Mouse (Mus musculus): ENCODE measurements around the gene Rsph3a. TPM values are rescaled to one million over a fixed set of nuclear protein-coding genes. Genes with fewer than 3 reads are reported as not detected.

Rsph3a gene
- 10 to 100 TPM; 43.0 to 43.9 TPM for total RNA-seq (2021)
- long read RNA-seq, experiment 1, transcript Rsph3a-201 (8 exons, 2,189 nt) = major isoform, 69 of 75 reads
- long read RNA-seq, experiment 1, partial matches to known transcripts = 3 of 75 reads
- long read RNA-seq, experiment 1, other reads (novel, unspliced or antisense) = 3 of 75 reads
- long read RNA-seq, experiment 2, transcript Rsph3a-201 (8 exons, 2,189 nt) = major isoform, 30 of 31 reads
- long read RNA-seq, experiment 2, partial matches to known transcripts = 0 of 31 reads
- long read RNA-seq, experiment 2, other reads (novel, unspliced or antisense) = 0 of 31 reads

DNA sequence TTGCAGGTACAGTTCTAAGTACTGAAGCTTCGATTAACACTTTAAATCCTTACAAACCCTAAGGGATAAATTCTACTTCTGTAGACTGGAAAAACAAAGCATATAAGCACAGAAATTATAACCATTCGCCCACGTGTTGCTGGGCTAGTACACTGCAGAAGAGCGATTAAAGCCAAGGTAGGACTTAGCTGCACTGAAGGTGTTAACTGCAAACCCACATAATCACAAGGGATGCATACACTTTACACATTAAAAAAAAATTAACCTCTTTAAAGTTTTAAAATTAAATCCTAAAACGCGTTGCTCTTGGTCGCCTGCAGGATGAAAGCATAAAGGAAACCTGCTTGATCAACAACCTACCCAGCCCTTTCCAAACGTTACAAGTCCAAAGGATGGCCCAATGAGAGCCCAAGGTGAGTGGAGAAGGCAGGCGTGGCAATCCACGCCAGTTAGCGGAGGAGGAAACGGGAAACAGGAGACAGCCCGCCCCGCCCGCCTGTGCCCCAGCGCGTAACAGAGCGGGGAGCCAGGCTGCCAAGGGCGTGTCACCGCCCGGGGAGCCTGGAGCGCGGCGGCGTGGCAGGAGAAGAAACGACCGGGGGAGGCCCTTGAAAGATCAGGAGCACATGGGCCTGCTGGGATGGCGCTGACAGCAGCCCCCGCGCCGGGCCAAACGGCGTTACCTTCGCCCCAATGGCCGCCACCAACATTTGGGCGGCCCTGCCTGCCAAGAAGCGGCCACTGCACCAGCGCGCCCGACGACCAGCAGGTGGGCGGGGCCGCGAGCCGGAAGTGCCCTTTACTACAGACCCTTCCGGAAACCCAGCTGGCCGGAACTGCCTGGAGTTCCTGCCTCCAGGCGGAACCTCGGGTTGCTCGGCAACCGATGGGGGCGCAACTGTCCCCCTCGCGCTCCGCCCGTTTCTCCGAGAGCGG is at the start of gene Rsph3a:
Gene Rsph3a (plus strand): TSS at position 498 of the 936 bp plus-strand sequence.
- peak; percentile 91 for DNase-seq

DNA sequence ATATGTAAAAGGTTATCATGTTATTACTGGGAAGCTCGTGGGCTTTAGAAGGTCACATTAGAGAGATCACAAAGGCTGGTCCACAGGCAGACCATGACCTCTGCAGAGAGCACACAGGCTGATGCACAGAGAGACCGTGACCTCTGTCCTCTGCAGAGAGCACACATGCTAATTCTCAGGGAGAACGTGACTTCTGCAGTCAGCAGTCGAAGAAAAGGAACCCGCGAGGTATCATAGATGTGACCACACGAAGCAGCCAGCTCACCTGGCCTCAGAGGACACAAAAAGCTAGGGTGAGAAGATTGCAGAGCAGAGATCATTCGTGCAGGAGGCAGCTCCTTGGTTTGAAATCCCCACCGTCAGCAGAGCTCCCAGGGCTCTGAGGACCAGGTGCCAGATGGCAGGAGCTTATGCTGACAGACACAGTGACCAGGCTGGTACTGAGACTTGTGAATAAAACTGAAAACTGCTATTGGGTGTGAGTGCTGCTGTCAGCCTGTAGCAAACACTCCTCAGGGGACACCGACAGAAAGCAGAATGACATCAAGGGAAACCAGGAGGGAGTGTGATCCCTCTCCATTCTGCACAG is 49.3 kb upstream of the Rsph3a start:
- DNase-seq = no peak

DNA sequence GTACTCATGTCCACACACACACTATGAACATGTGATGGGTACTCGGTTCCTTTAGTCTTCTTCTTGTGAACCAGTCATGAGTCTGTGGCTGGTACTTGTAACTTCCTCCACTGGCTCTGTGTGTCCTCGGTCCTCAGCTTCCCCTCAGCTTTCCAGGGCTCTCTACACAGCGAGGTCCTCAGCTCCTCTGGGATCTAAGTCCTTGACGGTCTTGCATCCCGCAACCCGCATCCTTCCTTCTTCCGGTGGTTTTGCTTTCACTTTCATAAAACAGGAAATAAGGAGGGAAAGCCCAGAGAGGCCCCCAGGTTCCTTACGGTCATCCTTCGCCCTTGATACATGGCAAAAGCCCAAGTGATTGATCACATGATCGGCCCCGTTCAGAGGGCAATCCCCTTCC is 48.3 kb upstream of the Rsph3a start:
- no peak for DNase-seq

DNA sequence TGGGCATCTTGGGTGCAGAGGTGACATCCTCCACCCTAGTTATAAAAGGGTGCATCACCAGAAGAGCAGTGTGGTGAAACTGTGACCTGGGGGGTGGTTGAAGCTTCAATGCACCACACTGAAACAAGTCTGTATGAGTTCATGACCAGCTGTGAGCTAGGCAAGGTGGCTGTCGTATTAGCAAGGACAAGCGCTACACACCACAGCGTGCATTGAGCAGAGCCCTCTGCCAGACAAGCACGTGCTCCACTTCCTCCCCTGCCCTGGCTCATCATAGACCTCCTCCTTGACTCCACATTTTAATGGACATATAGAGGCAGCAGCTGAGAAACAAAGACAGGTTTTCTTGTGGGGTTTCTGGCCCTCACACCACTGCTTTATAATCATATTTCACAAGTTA is 47.7 kb upstream of the Rsph3a start:
- no peak for DNase-seq

DNA sequence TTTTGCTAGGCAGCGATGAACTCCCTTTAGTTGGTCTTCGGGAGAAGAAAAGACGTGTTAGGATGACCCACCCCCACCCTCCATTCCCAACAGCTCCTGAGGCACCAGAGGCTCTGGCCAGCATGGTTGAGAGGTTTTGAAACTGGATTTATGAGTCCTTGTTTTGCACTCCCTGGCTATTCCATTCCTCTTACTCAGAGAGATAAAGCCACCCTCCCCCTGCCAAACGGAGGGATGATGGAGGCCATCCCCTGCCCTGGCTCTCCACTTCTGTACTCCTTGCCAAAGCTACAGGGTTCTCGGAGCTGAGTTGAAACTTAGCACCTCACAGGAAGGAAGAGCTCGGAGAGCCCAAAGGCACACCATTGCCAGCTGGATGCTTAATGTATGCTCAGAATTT is 46.2 kb upstream of the Rsph3a start:
- DNase-seq = peak; percentile 60

DNA sequence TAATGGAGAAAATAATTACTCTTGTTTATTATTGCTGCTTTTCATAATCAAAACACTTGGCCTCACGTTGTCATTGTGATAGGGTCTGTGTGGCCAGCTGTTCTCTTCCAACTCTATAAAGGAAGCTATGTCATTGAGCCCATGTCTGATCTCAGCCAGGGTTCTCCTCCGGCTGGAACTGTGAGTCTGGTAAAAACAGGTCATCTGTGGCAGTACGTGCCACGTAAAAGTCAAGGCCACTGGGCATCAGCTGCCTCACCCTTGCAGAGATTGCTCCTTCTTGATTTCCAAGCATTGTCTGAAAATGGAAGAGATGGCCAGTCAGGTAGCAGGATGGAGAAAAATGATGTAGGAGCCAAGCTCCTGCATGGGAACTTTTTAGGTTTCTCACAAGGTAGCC is 45.5 kb upstream of the Rsph3a start:
- DNase-seq = no peak

DNA sequence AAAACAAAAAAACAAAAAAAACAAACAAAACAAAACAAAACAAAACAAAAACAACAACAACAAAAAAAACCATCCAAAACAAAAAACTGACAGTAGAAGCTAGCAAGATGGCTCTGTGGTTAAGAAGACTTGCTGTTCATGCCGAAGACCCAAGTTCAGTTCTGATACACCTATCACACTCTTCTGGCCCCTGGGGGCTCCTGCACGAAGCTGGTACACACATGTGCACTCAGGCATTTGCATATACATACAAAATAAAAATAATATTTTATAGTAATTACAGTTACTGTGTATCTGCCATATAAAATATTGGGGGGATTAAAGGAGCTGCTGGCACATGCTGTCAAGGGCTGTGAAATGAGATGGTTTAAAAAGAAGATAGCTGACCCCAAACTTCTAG is 43.9 kb upstream of the Rsph3a start:
- DNase-seq = no peak

DNA sequence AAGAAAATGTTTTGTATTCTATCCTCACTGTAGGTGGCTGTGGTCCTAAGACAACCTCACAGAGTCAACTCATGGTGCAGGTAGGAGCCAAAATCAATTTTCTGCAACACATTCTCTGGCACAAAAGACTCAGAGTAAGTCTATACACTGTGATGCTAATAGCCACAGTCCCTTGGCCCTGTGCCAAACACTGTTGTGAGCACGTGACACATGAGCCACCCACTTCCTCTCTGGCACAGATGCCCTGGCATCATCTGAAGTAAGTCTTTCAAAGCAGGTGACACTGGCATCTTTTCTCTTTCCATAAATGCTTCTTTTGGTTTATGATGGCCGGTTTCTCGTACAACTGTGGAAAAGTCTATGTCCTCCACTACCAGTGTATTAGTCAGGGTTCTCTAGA is 43.1 kb upstream of the Rsph3a start:
- DNase-seq = no peak

DNA sequence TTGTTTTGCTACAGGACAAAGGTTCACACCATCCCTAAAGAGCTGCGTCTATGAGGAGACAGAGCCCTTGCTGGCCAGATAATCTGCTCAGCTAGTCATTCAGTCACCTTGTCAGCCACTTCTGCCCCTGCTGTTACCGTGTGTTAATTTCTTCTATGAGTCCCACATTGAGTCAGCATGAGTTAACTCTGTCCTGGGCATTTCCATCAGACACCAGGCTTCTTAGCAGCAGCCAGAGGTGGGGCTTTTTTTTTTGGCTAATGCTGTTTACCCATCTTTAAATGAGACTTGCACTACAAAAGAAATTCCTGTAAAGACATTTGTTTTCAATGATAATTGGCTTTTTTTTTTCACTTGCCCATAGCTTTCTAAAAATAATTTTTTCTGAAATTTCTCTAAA is 40.4 kb upstream of the Rsph3a start:
- no peak for DNase-seq

DNA sequence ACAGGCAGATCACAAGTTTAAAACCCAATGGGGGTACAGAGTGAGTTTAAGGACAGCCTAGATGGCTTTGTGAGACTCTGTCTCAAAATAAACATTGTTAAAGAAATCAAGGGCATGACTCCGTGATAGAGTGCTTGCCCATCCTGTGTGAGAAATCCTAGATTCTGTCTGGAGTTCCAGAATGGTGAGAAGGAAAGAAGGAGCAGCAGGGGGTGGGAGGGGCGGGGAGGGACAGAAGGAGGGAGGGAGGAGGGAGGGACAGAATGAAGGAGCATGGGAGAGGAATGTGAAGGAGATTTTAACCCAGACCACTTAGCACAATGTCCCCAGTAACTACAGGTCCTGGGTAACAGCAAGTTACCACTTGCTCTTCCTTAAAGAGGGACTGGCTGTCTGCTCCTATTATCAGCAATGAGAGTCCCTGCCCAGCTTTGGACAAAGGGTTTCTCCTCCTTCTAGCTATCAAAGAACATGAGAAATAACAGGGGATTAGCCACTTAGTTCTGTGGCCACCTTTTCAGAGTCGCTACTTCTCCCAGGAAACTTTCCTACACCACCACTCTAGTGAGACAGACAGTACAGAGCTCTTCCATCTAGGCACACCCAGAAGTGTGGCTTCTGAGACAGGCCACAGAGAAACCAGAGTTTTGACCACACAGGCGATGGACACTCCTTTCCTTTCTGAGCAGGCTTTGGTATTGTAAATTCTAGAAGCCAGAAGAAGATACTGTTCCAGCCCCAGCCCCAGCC is 39.3 kb upstream of the Rsph3a start:
- DNase-seq = no peak

DNA sequence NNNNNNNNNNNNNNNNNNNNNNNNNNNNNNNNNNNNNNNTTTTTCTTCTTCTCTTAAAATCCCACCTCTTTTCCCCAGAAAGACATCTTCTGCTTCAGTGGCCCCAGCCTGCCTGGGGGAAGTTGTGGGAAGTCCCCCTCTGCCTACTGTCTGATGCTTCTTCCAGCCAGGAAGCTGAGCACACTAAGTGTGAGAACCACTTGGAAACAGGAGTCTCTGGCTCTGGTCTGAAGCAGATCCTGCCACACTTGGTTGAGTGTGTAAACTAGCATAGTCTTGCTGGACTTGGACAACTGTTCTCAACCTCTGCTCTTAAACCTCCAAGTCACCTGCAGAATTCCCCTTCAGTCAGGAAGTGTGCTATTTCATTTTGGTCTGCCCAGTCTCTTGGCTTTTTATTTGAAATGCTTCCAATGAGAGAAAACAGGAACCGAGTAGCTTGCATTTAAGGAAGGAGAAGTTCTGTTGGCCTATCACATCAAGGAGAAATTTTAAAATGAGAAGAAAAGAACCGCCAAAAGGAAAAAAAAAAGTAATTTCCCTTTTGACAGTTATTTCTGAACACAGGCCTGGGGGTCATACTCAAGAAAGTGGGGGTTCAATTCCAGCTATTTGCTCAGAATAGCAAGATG is 30.7 kb upstream of the Rsph3a start:
- DNase-seq = no peak

DNA sequence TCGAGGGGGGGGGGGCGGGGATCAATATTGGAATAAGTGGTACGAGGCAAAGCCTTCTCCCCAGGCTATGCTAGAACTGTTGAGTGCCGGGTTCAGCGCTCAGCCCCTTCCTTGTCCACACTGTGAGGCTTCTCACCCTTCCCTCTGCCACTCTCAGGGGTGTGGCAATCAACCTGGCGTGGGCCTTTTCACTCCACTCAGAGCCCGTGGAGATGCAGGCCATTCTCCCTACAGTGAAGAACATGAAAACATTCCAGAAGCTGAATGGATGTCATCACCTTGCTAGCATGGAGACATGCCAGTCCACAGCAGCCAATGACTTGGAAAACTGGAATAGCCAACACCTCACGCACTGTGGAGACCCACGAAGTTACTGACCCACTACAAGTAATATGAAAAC is 29.6 kb upstream of the Rsph3a start:
- no peak for DNase-seq

DNA sequence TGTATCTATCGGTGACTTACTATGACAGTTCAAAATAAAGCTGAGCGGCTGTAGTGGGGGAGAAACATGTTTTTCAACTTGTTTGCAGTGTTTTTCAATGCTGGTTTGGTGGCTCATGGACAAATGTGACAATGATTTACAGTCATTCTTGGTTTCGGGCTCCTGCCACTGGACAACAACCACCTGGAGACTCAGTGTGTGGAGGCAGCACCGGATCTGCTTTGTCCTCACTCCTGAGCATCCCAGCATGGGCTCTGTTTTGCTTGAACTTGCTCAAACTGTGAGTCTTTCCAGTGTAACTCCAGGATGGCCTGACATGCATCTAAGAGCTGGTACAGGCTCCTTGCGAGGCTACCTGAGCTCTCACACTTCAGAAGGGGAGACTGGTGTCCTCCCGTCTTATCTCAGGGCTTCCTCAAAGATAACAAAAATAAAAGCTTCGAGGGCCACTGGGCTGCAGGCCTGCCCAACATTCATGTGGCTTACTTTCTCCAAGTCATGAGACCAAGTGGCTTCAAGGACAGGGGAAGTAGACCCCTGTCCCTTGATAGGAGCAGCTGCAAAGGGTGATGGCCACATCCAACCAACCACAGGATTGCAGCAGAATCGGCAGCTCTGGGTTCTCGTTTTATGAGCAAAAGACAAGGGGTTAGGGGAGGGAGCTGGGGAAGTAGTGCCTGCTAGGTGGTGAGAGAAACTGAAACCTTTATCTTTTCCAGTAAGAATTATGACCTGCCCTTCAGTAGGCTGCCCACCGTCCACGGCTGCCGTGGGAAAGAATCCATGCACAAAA is 28.4 kb upstream of the Rsph3a start:
- no peak for DNase-seq

DNA sequence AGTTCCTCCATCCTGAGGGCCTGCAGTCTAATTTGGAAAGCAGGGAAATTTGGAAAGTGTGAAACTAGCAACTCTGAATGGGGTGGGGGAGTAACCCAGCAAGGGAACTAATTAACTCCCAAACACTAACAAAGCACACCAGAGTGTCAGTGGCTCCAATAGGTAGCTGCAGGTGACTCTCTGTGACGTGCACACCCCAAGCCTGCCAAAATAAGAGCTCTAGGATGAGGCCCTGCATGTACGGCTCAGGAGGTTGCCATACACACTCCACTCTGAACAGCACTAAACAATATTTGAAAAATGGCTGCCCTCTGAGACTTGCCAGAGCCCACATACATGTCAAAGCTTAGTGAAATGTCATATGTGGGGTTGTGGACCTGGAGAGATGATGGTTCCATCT is 27.1 kb upstream of the Rsph3a start:
- DNase-seq = no peak

DNA sequence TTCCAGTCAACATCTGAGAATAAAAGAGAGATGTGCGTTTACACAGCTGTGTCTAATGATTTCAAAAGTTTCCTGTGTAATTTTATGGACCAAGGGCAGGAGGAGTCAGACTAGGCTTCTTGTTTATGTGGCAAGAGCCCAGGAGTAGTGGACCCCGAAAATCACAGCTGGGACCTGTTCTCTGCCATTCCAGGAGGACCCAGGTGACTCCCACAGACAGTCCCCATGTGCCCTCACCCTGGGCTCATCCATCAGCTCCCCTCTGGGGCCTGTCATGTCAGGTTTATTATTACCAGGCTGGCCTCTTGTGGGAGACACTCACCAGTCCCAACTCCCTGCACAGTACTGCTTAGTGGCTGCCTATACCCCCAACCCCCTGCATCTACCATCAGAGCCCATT is 26.2 kb upstream of the Rsph3a start:
- no peak for DNase-seq

DNA sequence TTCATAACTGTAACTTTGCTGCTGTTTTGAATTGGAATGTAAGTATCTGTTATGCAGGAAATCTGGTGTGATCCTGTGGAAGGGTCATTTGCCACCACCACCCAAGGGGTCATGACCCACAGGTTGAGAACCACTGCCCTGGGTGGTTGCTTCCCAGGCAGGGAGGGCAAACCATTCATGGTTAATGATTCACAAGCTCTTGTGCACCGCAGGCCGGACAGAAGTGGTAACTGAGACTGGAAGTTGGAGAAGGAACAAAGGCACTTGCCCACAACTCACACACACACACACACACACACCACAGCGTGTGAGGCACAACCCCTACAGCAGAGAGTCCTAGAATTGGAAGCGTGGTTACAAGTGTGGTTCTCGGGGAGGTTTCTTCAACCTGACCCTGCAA is 22.9 kb upstream of the Rsph3a start:
- DNase-seq = no peak

DNA sequence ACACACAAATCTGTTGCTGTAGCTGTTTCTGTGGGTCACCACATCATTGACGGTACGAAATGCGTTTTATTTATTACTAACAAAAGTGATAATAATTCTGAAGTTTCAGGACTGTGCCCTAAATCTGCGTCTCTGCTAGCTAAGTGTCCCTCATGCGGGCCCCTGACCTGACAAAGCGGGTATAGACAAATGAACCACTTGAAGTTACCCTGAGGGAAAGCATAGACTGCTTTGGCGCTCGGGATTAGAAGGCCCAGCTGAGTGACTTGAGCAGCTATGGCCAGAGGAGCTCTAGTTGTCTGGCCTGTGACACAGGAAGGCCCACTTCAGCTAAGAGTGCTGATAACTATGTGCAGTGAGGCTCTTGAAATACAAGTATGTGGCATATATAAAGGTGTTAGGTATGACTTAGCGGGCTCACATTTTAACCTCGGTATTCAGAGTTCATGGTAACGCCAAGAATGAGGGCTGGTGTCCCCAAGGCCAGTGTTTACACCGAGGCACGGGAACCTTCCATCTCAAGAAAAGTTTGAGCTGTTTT is 21.2 kb upstream of the Rsph3a start:
- no peak for DNase-seq

DNA sequence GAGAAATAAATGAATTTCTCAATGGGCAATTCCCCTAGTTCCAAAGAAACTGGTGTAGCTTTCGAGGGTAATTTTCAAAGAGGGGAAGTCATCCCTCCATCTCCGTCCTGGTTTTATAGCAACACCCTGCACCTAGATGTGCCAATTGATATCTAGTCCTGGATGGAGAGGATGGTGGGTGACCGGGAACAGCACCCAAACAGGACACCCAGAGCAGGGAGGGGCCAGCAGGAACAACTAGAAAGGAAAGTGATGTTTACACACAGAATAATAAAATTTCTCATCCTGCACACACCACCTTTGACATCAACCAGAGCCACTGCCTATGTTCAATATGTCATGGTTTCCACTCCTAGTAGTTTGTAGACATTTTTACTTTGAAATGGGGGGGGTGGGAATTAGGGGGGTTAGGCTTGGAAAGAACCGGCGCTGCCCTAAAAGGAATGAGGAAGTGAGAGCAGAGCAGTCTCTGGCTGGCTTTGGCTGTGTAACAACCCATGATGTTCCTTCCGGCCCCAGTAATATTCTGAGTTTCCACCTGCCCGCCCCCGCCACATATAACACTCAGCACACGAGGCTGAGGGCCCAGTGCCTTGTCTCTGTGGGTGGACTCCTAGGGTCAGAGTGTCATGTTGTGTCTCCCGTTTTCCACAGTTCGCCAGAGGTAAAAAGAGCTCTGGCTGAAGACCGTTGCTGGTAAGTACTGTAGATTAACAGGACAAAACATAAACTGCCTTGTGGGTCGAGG is 19.8 kb upstream of the Rsph3a start, which contains the start of gene Tagap:
Gene Tagap (plus strand): TSS at position 588 of the 748 bp plus-strand sequence.
- DNase-seq = no peak

DNA sequence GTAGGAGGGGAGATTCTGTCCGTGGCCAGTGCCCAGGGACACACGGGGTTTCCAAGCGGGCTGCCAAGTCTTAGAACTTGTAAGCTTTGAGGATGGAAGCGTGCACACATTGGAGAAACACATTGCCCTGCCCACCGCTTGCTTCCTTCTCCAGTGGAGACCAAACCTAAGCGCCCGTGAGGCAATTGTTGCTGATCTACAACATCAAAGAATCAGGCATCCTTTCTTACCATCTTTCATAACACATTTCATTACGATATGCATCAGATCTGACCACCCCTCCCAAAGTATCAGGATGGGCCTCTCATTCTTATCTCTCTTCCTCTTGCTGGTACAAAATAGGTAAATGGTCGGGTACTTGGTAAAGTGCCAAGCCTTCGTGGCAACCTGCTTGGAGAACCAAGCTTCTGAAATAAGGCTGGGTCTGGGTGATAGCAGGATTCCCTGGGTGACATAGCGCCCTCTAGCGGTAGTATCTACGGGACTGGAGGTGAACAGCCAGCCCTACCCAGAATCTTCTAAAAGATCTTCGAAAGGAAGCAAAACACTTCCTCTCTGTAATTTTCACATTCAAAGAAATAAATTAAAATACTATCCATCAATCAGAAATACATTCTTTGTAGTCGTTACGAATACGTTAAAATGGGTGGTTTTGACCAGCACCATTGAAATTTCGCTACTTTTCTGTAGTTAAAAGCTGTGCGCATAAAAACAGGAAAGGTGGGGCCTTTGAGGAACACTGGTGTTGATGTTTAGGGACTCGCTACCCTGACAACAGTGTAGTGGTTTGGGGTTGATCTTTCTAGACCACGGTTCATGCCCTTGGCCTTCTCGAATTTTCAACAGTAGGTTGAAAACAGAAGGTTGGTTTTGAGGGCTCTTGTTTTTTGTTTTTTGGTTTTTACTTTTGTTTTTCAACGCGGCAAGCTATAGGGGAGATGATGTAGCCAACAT is 17.6 kb upstream of the Rsph3a start:
- DNase-seq = peak; percentile 87
